Comparison of ENCODE assay signal across 9 mouse cellular contexts in genomic region chr2:13938118-13938517, GRCm38 (mm10).
DNase-seq lines count a peak whose midpoint lies in the region; ATAC-seq and TF ChIP-seq lines count a peak whose summit lies in the region.
"Had no signal": no experiment of that assay in that cellular context is flagged by ENCODE, and none has a peak within 500 bp of the region (broad histone marks: within the 10 kb centered on the region; RNA-seq: fewer than 3 reads in every experiment).

No protein-coding gene starts in this region.

- peak; percentile 40 for DNase-seq in forebrain, embryonic 14.5 days (ENCODE audit: low spot score)
- DNase-seq in lung, embryonic 14.5 days = peak; percentile 60
- DNase-seq in lung, adult 2 months = no peak
- DNase-seq in ZHBTc4 (ENCODE audit: low read depth, low spot score) = peak; percentile 48
- peak; percentile 55 for DNase-seq in naive thymus-derived CD4-positive, alpha-beta T cell, adult 2 months (ENCODE audit: low read depth)
- DNase-seq in right cerebral cortex, postnatal 36 days (ENCODE audit: low spot score in 2 of 2) = no peak

- H3K4me1 ChIP-seq in forebrain, embryonic 14.5 days (ENCODE audit: control insufficient read depth, insufficient read depth, low read length) = no peaks in the 10 kb centered on the region
- no peaks in the 10 kb centered on the region for H3K4me1 ChIP-seq in forebrain, embryonic 15.5 days
- no peaks in the 10 kb centered on the region for H3K4me1 ChIP-seq in lung, embryonic 14.5 days (ENCODE audit: insufficient read depth)
- no peaks in the 10 kb centered on the region for H3K4me1 ChIP-seq in lung, adult 2 months (ENCODE audit: control insufficient read depth, insufficient read depth, low read length)

- H3K36me3 ChIP-seq in forebrain, embryonic 14.5 days (ENCODE audit: control insufficient read depth, insufficient read depth, low read length) = no peaks in the 10 kb centered on the region
- no peaks in the 10 kb centered on the region for H3K36me3 ChIP-seq in forebrain, embryonic 15.5 days
- no peaks in the 10 kb centered on the region for H3K36me3 ChIP-seq in lung, embryonic 14.5 days (ENCODE audit: insufficient read depth)

- H3K4me2 ChIP-seq in forebrain, embryonic 14.5 days (ENCODE audit: low read length) = no peak overlapping the region
- no peak overlapping the region for H3K4me2 ChIP-seq in forebrain, embryonic 15.5 days (replicated peaks)
- no peak overlapping the region for H3K4me2 ChIP-seq in lung, embryonic 14.5 days

- ATAC-seq in forebrain, embryonic 14.5 days = no peak; the same call in 1 of the 2 replicates
- no peak for ATAC-seq in forebrain, embryonic 15.5 days (replicated peaks)
- no peak for ATAC-seq in lung, embryonic 14.5 days (ENCODE audit: insufficient read depth)
- no peak; the same call in 1 of the 2 replicates for ATAC-seq in granulocyte monocyte progenitor cell, adult 5-6 weeks (replicated peaks; ENCODE audit: poor library complexity, severe bottlenecking)

- TF ChIP-seq POLR2A in lung, adult 2 months (IDR thresholded peaks at IDR 0.05; ENCODE audit: borderline replicate concordance, extremely low read depth, low read depth, low read length) = no peak

- no peaks in the 10 kb centered on the region for H3K27me3 ChIP-seq in forebrain, embryonic 14.5 days (replicated peaks; ENCODE audit: control insufficient read depth, insufficient read depth, low read length)
- no peaks in the 10 kb centered on the region for H3K27me3 ChIP-seq in forebrain, embryonic 15.5 days
- no peaks in the 10 kb centered on the region for H3K27me3 ChIP-seq in lung, embryonic 14.5 days (ENCODE audit: insufficient read depth, low read length)

- H3K9me3 ChIP-seq in forebrain, embryonic 14.5 days (replicated peaks; ENCODE audit: control insufficient read depth, low read length) = no peaks in the 10 kb centered on the region
- H3K9me3 ChIP-seq in forebrain, embryonic 15.5 days = no peaks in the 10 kb centered on the region
- no peaks in the 10 kb centered on the region for H3K9me3 ChIP-seq in lung, embryonic 14.5 days (ENCODE audit: low read depth, low read length)

- WGBS in forebrain, embryonic 14.5 days = 61% methylated on average over 2 of the region's 2 CpGs
- WGBS in forebrain, embryonic 15.5 days = 53% methylated on average over 2 of the region's 2 CpGs
- WGBS in lung, embryonic 14.5 days = 47% methylated on average over 2 of the region's 2 CpGs
- WGBS in lung, adult 2 months = 23% methylated on average over 2 of the region's 2 CpGs

- H3K9ac ChIP-seq in forebrain, embryonic 14.5 days (ENCODE audit: low read length) = no peak overlapping the region
- H3K9ac ChIP-seq in forebrain, embryonic 15.5 days (replicated peaks) = no peak overlapping the region
- no peak overlapping the region for H3K9ac ChIP-seq in lung, embryonic 14.5 days

- no peak overlapping the region for H3K4me3 ChIP-seq in forebrain, embryonic 14.5 days (ENCODE audit: low read depth, low read length)
- no peak overlapping the region for H3K4me3 ChIP-seq in forebrain, embryonic 15.5 days
- H3K4me3 ChIP-seq in lung, embryonic 14.5 days (ENCODE audit: low read depth, low read length) = no peak overlapping the region
- H3K4me3 ChIP-seq in lung, adult 2 months (replicated peaks; ENCODE audit: extremely low read depth, low read depth, low read length) = no peak overlapping the region
- H3K4me3 ChIP-seq: erythroblast, embryonic 14.5 days had no signal

- H3K27ac ChIP-seq in forebrain, embryonic 14.5 days (ENCODE audit: low read depth, low read length) = no peak overlapping the region
- no peak overlapping the region for H3K27ac ChIP-seq in forebrain, embryonic 15.5 days (replicated peaks)
- H3K27ac ChIP-seq in lung, embryonic 14.5 days (ENCODE audit: low read depth) = no peak overlapping the region

- peak; percentile 63 for TF ChIP-seq CTCF in lung, embryonic 14.5 days (IDR thresholded peaks at IDR 0.05; ENCODE audit: low read depth)
- TF ChIP-seq CTCF in lung, adult 2 months (IDR thresholded peaks at IDR 0.05; ENCODE audit: insufficient read depth, low read length) = no peak

Comparison
In these comparisons a context has a peak if more than half of its experiments do, and no peak if none do; other contexts are left out.
1. DNase-seq: peak in forebrain, embryonic 14.5 days (single experiment), lung, embryonic 14.5 days (single experiment), ZHBTc4 (single experiment) and naive thymus-derived CD4-positive, alpha-beta T cell, adult 2 months (single experiment); none in lung, adult 2 months (single experiment) and right cerebral cortex, postnatal 36 days (0 of 2).